Mouse (Mus musculus) liver, postnatal 0 days (tissue): ENCODE measurements around the gene Nol4l. TPM values are rescaled to one million over a fixed set of nuclear protein-coding genes. Genes with fewer than 3 reads are reported as not detected.

ENCODE experiments used
- ATAC-seq: fragments of 200-750 bp; cut with Nextera tagmentation; 2 replicates; pipeline ENCODE4 v1.8.0; 2017; ENCODE audit warnings: mild to moderate bottlenecking, moderate library complexity
- DNase-seq: peaks from one replicate; pipeline ENCODE4 v3.0.0-alpha.2; 2016
- H3K27ac ChIP-seq: fragments of 300-500 bp; sonication (generic); 2 replicates; pipeline ENCODE4 v1.5.1; 2014; ENCODE audit warnings: antibody characterized with exemption, moderate library complexity, mild to moderate bottlenecking, low read depth
- H3K27me3 ChIP-seq: fragments of 300-500 bp; sonication (generic); 2 replicates; pipeline ENCODE4 v1.6.1; 2014; ENCODE audit warnings: low read length, control low read depth, mixed read lengths; ENCODE audit not compliant: insufficient read depth
- H3K36me3 ChIP-seq: fragments of 300-500 bp; sonication (generic); replicated peaks from 2 replicates; pipeline ENCODE4 v1.6.1; 2014; ENCODE audit warnings: mild to moderate bottlenecking, control low read depth, low read length, moderate library complexity, mixed read lengths; ENCODE audit not compliant: insufficient read depth
- H3K4me1 ChIP-seq: fragments of 300-500 bp; sonication (generic); 2 replicates; pipeline ENCODE4 v1.6.1; 2014; ENCODE audit warnings: antibody characterized with exemption, mild to moderate bottlenecking, control low read depth; ENCODE audit not compliant: insufficient read depth
- H3K4me2 ChIP-seq: fragments of 300-500 bp; sonication (generic); 2 replicates; pipeline ENCODE4 v1.6.1; 2014; ENCODE audit warnings: low read depth, mild to moderate bottlenecking, low read length, moderate library complexity, mixed read lengths
- H3K4me3 ChIP-seq: fragments of 300-500 bp; sonication (generic); 2 replicates; pipeline ENCODE4 v1.5.1; 2014; ENCODE audit warnings: low read depth, low read length
- H3K9ac ChIP-seq: fragments of 300-500 bp; sonication (generic); replicated peaks from 2 replicates; pipeline ENCODE4 v1.6.1; 2014; ENCODE audit warnings: mild to moderate bottlenecking, moderate library complexity
- H3K9me3 ChIP-seq: fragments of 300-500 bp; sonication (generic); 2 replicates; pipeline ENCODE4 v1.6.1; 2016; ENCODE audit warnings: mild to moderate bottlenecking, control low read depth, low read length, mixed read lengths
- CTCF ChIP-seq: sonication (generic); IDR thresholded peaks from 2 replicates; pipeline ENCODE4 v1.5.1; 2016; ENCODE audit warnings: antibody characterized with exemption, low read depth
- EP300 ChIP-seq: IDR thresholded peaks from 2 replicates; pipeline ENCODE4 v1.6.1; 2016; ENCODE audit warnings: antibody characterized with exemption, low read depth, mild to moderate bottlenecking
- WGBS: fragments of 180-500 bp; shearing (Covaris S2); extraction: QIAGEN DNeasy Blood & Tissue Kit; methylation state at CpG from one replicate; pipeline ENCODE4 v1.1.7; 2014; ENCODE audit not compliant: insufficient replicate concordance; 5-methylcytosine and 5-hydroxymethylcytosine counted together
- polyA plus RNA-seq: library from polyadenylated mRNA; unstranded; fragments of >200 nt; fragmentation: Nextera tagmentation; extraction: Ambion mirVana; gene quantifications from 2 replicates; pipeline ENCODE4 v1.2.1, GENCODE M21; 2015

Gene Nol4l
- polyA plus RNA-seq, 1 experiment from 2014 or later: 1.7 TPM

DNA sequence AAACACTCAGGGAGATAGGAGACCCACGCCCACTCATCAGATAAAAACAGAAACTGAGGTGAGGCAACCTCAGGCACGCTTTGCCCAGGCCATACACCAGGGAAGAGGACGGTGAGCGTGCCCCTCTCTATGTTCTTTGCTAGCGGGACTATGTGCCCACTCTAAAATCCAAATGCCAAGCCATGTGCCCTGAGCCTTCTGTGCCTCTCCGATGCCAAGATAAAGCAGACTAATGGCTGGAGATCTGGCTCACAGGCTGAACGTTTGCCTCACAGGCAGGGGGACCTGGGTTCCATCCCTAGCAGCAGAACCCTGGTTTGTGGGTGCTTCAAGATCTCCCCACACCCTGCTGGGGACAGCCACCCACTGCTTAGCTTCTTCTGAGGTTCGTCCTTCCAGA, 19.6 kb downstream of the Nol4l start:
- H3K4me2 ChIP-seq: no peak overlapping the region
- H3K27ac ChIP-seq: no peak overlapping the region
- H3K9ac ChIP-seq: no peak overlapping the region; the same call in 1 of the 2 replicates
- DNase-seq (no peak), ATAC-seq (no peak)
- WGBS: 70% methylated on average over 8 of the region's 8 CpGs
- peaks cover 11% of the 10 kb centered on the region for H3K4me1 ChIP-seq
- TF ChIP-seq CTCF (no peak), EP300 (no peak)
- H3K36me3 ChIP-seq: no peaks in the 10 kb centered on the region
- no peaks in the 10 kb centered on the region for H3K27me3 ChIP-seq
- H3K9me3 ChIP-seq: no peaks in the 10 kb centered on the region
- H3K4me3 ChIP-seq: no peak overlapping the region

DNA sequence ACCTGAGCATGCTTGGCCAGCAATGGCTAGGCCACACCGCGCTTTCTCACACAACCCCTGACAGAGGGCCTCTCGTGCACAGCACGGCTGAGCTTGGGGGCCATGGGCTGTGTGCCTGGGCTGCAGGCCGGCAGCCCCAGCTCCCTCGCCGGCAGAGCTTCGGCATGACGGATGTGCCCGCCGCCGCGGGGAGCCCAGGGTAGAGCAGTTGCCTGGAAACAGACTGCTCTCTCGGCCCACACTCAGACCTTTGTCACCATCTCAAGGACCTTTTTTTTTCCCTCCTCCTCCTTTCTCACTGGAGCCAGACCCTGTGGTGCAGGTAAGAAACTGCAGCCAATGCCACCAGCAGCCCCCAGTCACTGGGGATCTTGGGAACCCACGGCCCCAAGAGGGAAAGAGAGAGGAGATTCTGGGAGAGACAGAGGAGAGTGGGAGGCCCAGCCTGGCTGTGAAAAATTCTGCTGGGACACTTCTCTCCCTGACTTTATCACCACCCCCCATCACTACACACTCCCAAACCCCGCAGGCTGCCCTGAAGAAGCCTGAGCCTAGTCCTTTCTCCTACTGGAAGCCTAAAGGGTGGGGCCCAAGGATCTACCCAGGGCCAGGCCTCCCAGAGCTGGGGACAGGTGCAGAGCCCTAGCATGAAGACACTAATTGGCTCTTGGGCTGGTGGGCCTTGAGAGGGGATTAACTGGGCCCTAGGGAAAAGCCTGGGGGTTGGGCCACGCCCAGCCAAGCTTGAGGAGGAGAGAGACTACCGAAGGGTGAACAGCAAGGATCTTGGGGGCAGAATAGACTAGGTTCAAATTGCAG, 20.4 kb downstream of the Nol4l start:
- 0 out of 2 replicates have a peak overlapping the region, but pooled peaks have one; percentile 6 for H3K4me2 ChIP-seq
- no peaks in the 10 kb centered on the region for H3K36me3 ChIP-seq
- no peak overlapping the region for H3K4me3 ChIP-seq
- ATAC-seq (no peak), DNase-seq (no peak)
- WGBS: 33% methylated on average over 18 of the region's 18 CpGs
- TF ChIP-seq EP300 (no peak), CTCF (no peak)
- no peak overlapping the region; the same call in 1 of the 2 replicates for H3K9ac ChIP-seq
- no peaks in the 10 kb centered on the region for H3K9me3 ChIP-seq
- no peak overlapping the region for H3K27ac ChIP-seq
- peaks cover 11% of the 10 kb centered on the region for H3K4me1 ChIP-seq
- H3K27me3 ChIP-seq: no peaks in the 10 kb centered on the region

DNA sequence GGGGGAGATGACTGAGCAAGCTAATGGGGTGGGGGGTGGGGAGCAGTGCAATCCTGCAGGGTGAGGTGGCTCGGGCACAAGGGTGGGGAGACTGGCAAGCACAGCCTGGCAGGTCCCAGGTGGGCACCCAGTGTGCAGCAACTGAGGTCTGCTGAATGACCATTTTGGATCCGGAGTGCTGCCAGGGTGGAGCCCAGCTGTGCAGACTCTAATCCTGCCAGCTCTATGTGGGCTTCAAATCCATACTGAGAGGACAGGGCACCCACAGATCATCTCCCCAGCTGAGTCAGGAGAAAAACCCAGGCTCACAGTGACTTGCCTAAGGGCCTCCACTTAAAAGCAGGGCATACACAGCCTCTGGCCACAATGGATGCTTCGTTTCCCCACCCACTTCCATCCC, 21.4 kb downstream of the Nol4l start:
- H3K9me3 ChIP-seq: no peaks in the 10 kb centered on the region
- 72% methylated on average over 3 of the region's 3 CpGs for WGBS
- H3K36me3 ChIP-seq: no peaks in the 10 kb centered on the region
- H3K4me3 ChIP-seq: no peak overlapping the region
- peaks cover 11% of the 10 kb centered on the region for H3K4me1 ChIP-seq
- H3K27ac ChIP-seq: no peak overlapping the region
- ATAC-seq (no peak), DNase-seq (no peak)
- no peak overlapping the region for H3K9ac ChIP-seq
- H3K4me2 ChIP-seq: no peak overlapping the region
- H3K27me3 ChIP-seq: no peaks in the 10 kb centered on the region
- TF ChIP-seq CTCF: no peak
- no peak for TF ChIP-seq EP300

DNA sequence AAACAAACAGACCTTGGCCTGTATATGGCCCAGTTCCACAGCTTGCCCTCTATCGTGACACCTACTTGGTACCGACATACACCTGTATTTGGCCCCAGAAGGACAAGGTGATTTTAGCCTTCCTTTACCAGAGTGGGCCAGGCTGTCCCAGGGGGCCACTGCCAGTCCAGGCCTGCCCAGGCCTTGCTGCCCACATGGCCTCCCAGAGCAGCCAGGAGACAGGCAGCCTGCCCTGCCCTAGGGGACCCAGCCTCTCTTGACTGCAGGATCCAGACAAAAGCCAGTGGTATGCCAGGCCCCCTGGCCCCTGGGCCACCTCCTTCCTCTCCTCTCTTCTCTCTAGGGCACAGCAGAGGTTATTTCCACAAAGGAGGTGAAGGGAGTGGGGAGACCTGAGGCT, 21.8 kb downstream of the Nol4l start:
- Histone ChIP-seq H3K9ac (no peak overlapping the region), H3K27me3 (no peaks in the 10 kb centered on the region), H3K4me1 (peaks cover 11% of the 10 kb centered on the region), H3K4me3 (no peak overlapping the region), H3K36me3 (no peaks in the 10 kb centered on the region), H3K9me3 (no peaks in the 10 kb centered on the region), H3K27ac (no peak overlapping the region), H3K4me2 (no peak overlapping the region)
- 94% methylated on average over 2 of the region's 2 CpGs for WGBS
- TF ChIP-seq CTCF (no peak), EP300 (no peak)
- DNase-seq (no peak), ATAC-seq (no peak)

DNA sequence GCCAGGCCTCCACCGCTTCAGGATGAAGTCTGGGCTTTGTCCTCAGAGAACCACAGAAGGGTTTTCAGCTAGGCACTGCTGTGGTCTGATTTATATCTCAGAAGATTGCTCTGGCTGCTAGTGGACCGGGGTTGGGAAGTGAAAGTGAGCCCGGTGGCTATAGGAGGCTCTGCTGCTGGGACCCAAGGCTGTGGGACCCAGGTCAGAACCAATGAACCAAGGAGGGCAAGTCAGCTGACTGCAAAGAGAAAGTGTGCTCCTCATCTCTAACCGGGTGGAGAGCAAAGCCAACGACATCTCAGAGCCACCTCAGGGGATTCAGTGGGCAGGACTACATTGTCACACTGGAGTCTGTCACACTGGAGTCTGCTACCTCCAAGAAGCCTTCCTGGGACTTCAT, 23.4 kb downstream of the Nol4l start:
- DNase-seq (no peak), ATAC-seq (no peak)
- no peak for TF ChIP-seq CTCF
- no peak for TF ChIP-seq EP300
- no peaks in the 10 kb centered on the region for H3K9me3 ChIP-seq
- H3K27me3 ChIP-seq: no peaks in the 10 kb centered on the region
- H3K27ac ChIP-seq: no peak overlapping the region
- no peak overlapping the region for H3K9ac ChIP-seq
- H3K4me1 ChIP-seq: peaks cover 11% of the 10 kb centered on the region
- WGBS: 61% methylated on average over 5 of the region's 5 CpGs
- H3K36me3 ChIP-seq: no peaks in the 10 kb centered on the region
- H3K4me3 ChIP-seq: no peak overlapping the region
- no peak overlapping the region for H3K4me2 ChIP-seq

DNA sequence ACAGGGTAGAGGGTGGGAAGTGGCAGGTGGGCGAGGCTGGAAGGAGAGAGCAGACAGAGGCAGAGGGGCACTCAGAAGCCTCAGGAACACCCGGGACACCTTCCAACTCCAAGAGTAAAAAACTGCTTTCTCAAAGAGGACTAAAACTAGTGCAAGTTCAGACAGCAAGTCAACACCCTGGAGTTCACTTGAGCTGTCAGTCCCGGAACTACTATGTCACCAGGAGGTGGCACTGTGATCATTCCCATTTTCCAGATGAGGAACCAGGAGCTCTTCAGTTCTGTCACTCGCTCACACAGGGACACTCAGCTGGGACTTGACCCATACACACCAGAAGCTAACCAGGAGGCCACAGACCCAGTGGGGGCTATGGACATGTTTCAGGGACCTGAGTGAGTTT, 30.6 kb downstream of the Nol4l start:
- DNase-seq: no peak
- Histone ChIP-seq H3K4me2 (no peak overlapping the region), H3K4me1 (peaks cover 30% of the 10 kb centered on the region), H3K36me3 (no peaks in the 10 kb centered on the region), H3K4me3 (no peak overlapping the region), H3K27me3 (no peaks in the 10 kb centered on the region), H3K9me3 (no peaks in the 10 kb centered on the region), H3K9ac (no peak overlapping the region), H3K27ac (no peak overlapping the region)
- ATAC-seq: no peak
- TF ChIP-seq CTCF: peak; percentile 72
- TF ChIP-seq EP300: no peak
- 58% methylated on average over 4 of the region's 4 CpGs for WGBS
